Mouse (Mus musculus): ENCODE measurements around the gene Stx1a. TPM values are rescaled to one million over a fixed set of nuclear protein-coding genes. Genes with fewer than 3 reads are reported as not detected.

Gene Stx1a
- polyA plus RNA-seq, 1 experiment, result 0.84 TPM

DNA sequence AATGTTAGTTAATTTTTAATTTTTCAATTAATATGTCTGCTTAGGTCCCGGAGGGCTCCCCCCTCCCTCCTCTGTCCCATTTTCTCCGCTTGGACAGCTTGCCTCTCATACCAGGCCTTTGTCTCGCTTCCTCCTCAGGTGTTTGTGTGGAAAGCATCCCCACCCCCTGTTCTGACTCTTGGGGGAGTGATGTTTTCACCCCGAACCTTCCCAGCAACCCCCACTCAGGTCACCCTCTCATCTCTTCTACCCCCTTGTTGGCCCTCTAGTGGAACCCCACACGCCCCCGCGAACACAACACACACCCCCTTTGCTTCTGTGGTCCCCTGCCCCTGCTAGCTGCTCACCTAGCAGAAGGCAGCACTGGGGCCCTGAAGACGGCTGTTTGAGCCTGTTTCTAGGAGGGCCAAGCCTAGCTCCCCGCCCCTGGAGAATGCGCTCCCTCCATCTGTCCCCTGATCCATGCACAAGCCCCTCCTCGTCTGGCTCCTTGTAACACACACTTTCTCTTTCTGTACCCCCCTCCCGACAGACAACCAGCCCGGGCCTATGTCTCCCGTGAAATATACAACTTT, 53.7 kb downstream of the Stx1a start:
- Histone ChIP-seq H3K4me3 (ENCODE audit: insufficient read depth, low read length) (no peak overlapping the region), H3K4me1 (ENCODE audit: control insufficient read depth, insufficient read depth, low read length) (no peaks in the 10 kb centered on the region), H3K27ac (ENCODE audit: insufficient read depth, low read depth, low read length) (no peak overlapping the region)
- no peak for TF ChIP-seq POLR2A (IDR thresholded peaks at IDR 0.05; ENCODE audit: borderline replicate concordance, low read depth, low read length)
- no peak for TF ChIP-seq CTCF (IDR thresholded peaks at IDR 0.05; ENCODE audit: low read depth, low read length)

DNA sequence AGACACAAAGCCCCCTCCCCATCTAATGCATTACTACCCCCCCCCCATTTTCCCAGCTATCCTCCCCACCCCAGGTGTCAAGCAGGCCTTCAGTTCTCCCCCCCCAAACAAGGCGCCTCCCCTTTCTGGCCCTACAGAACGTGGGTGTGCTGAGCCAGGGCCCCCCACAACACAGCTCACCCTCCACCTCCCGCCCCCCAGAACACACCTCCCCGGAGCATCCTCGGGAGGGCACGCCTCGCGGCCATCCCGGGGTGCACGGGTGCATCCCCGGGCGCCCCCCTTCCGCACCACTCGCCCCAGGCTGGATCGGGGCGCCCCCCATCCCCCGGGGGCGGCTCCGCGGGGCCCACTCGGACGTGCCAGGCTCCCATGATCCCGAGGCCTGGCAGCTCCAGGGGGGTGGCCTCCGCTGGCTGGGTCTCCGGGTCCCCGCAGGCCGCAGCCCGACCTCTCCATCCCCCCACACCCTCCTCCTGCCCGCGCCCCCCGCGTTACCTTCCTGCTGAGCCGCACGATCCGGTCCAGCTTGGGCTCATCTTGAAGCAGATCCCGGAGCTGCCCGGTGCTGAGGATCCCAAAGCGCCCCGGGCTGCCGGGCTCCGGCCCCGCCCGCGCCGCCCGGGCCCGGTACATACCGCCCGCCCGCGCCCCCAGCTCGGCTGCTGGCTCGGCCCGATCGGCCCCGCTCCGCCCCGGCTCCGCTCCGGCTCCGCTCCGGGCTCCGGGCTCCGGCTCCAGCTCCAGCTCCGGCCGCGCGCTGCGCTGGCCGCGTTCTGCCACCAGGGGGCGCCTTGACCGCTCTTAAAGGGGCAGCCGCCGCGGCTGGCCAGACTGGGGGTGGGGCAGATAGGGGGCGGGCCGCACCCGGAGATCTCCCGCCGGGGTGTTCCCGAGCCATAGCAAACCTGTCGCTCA, 54.5 kb downstream of the Stx1a start, which contains the start of gene Vps37d:
Vps37d (minus strand) TSS at position 703 of the 918 bp plus-strand sequence.
- peak within 1 kb of the TSS; percentile 55 for H3K4me3 ChIP-seq (ENCODE audit: insufficient read depth, low read length)
- H3K4me1 ChIP-seq (ENCODE audit: control insufficient read depth, insufficient read depth, low read length), result no peaks in the 10 kb centered on the region
- TF ChIP-seq POLR2A (IDR thresholded peaks at IDR 0.05; ENCODE audit: borderline replicate concordance, low read depth, low read length), result no peak
- TF ChIP-seq CTCF (IDR thresholded peaks at IDR 0.05; ENCODE audit: low read depth, low read length), result peak; percentile 51
- H3K27ac ChIP-seq (ENCODE audit: insufficient read depth, low read depth, low read length), result no peak within 1 kb of the TSS

DNA sequence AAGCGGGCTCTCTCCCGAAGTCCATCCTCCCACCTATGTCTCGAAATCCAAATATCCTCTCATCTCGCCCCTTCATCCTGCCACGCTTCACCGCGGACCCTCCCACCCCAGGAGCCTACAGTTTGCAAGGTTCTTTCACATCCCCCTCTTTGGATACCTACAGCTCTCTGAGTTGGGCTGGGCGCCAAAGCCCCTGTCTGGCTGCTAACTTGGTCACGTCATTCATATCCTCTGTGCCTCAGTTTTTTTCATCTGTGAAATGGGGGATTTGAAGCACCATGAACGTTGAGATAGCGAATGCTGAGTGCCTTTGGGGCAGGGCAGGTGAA, 55.2 kb downstream of the Stx1a start:
- H3K4me3 ChIP-seq (ENCODE audit: insufficient read depth, low read length), result peak overlapping the region; percentile 52
- H3K27ac ChIP-seq (ENCODE audit: insufficient read depth, low read depth, low read length), result no peak overlapping the region
- TF ChIP-seq POLR2A (IDR thresholded peaks at IDR 0.05; ENCODE audit: borderline replicate concordance, low read depth, low read length) (no peak), CTCF (IDR thresholded peaks at IDR 0.05; ENCODE audit: low read depth, low read length) (no peak)
- no peaks in the 10 kb centered on the region for H3K4me1 ChIP-seq (ENCODE audit: control insufficient read depth, insufficient read depth, low read length)

DNA sequence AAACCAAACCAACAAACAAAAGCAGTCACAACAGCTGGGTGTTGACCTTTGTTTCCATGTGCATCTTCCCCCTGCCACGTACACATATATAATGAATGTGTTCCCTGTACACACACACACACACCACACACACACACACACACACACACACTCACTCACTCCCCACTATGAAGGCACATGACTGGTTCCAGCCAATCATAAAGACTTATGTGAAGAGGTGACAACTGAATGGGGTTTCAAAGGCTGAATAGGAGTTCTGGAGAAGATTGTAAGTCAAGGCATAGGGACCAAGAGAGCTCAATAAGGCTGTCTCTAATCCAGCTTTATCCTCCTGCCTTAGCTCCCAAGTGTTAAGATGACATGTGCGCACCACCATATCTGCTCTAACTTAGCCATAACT, 56.3 kb downstream of the Stx1a start:
- TF ChIP-seq CTCF (IDR thresholded peaks at IDR 0.05; ENCODE audit: low read depth, low read length) (no peak), POLR2A (IDR thresholded peaks at IDR 0.05; ENCODE audit: borderline replicate concordance, low read depth, low read length) (no peak)
- no peak overlapping the region for H3K4me3 ChIP-seq (ENCODE audit: insufficient read depth, low read length)
- no peak overlapping the region for H3K27ac ChIP-seq (ENCODE audit: insufficient read depth, low read depth, low read length)
- no peaks in the 10 kb centered on the region for H3K4me1 ChIP-seq (ENCODE audit: control insufficient read depth, insufficient read depth, low read length)

DNA sequence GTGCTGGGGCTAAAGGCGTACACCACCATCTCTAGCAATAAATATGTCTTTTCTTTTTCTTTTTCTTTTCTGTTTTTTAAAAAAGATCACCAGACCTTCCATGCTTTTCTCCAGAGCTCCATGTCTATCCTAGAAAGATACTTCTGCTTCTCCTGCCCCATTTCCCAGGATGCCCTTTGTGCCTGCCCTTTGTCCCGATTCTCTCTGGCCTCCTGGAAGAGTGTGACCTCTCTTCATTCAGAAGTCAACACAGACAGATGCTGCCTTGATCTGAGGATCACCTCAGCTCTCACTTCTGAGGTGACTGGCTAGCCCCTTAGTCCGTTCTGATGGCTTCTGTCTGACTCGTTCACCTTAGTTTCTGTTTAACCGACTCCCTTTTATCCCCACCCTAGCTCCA, 57.3 kb downstream of the Stx1a start:
- no peak overlapping the region for H3K4me3 ChIP-seq (ENCODE audit: insufficient read depth, low read length)
- TF ChIP-seq POLR2A (IDR thresholded peaks at IDR 0.05; ENCODE audit: borderline replicate concordance, low read depth, low read length), result no peak
- no peak for TF ChIP-seq CTCF (IDR thresholded peaks at IDR 0.05; ENCODE audit: low read depth, low read length)
- H3K4me1 ChIP-seq (ENCODE audit: control insufficient read depth, insufficient read depth, low read length), result peaks cover 3% of the 10 kb centered on the region

DNA sequence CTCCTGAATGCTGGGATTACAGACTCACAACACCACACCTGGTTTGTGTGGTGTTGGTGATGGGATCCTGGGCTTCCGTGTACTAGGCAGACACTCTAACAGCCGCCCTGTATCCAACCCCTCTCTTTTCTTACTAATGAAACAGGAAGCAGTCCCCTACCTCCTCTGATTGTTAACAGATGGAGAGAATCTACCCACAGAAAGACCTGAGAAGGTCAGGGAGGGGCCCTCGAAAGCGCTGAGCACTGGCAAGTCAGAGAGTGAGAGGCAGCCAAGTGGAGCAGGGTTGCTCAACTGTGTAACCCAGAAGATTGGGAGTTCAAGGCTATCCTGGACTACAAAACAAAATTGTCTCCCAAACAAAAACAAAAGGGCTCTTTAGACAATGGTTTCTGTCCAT, 63.6 kb downstream of the Stx1a start:
- Histone ChIP-seq H3K4me1 (ENCODE audit: control insufficient read depth, insufficient read depth, low read length) (peaks cover 5% of the 10 kb centered on the region), H3K4me3 (ENCODE audit: insufficient read depth, low read length) (no peak overlapping the region), H3K27ac (ENCODE audit: insufficient read depth, low read depth, low read length) (no peak overlapping the region)
- TF ChIP-seq CTCF (IDR thresholded peaks at IDR 0.05; ENCODE audit: low read depth, low read length) (no peak), POLR2A (IDR thresholded peaks at IDR 0.05; ENCODE audit: borderline replicate concordance, low read depth, low read length) (no peak)

More for the DNA sequence above, 57.3 kb downstream of the Stx1a start:
- H3K27ac ChIP-seq (ENCODE audit: insufficient read depth, low read depth, low read length), result no peak overlapping the region

DNA sequence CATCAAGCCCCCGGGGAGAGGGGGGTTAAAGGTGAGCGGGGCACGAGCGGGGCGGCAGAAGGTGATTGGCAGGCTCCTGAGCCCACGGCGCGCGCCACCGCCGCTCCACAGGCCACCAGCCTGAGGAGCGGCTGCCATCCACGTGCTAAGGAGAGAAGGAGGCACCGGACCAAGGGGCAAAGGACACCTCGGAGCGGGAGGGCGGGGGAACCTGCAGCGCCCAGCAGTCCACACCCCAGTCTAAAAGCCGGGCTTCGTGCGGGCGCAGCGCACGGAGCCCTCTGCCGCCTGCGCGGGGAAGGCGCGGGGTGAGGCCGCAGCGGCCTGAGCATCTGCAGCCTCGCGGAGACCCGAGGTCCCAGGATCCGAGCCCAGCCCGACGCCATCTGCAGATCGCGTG, 66.4 kb downstream of the Stx1a start, which contains the start of gene Mlxipl:
Mlxipl (plus strand) TSS at position 238 of the 400 bp plus-strand sequence.
- peaks cover 5% of the 10 kb centered on the region for H3K4me1 ChIP-seq (ENCODE audit: control insufficient read depth, insufficient read depth, low read length)
- H3K27ac ChIP-seq (ENCODE audit: insufficient read depth, low read depth, low read length), result no peak within 1 kb of the TSS
- H3K4me3 ChIP-seq (ENCODE audit: insufficient read depth, low read length), result no peak within 1 kb of the TSS
- TF ChIP-seq CTCF (IDR thresholded peaks at IDR 0.05; ENCODE audit: low read depth, low read length) (no peak), POLR2A (IDR thresholded peaks at IDR 0.05; ENCODE audit: borderline replicate concordance, low read depth, low read length) (no peak)

Other genes starting within 250 kb of the Stx1a start
- gene Tmem270, start 116.7 kb upstream of the Stx1a start, polyA plus RNA-seq (2012; ENCODE audit: insufficient read depth, insufficient read length, missing spikeins), result not detected in 2 replicates
- gene Cldn13, start 108.0 kb upstream of the Stx1a start, polyA plus RNA-seq (2012; ENCODE audit: insufficient read depth, insufficient read length, missing spikeins), result not detected in 2 replicates
- 7.0 and 8.4 TPM in 2 replicates for gene Mettl27, start 91.1 kb upstream of the Stx1a start, polyA plus RNA-seq (2012; ENCODE audit: insufficient read depth, insufficient read length, missing spikeins)
- not detected in 2 replicates for gene Cldn4, start 76.5 kb upstream of the Stx1a start, polyA plus RNA-seq (2012; ENCODE audit: insufficient read depth, insufficient read length, missing spikeins)
- gene Cldn3, start 37.3 kb upstream of the Stx1a start, polyA plus RNA-seq (2012; ENCODE audit: insufficient read depth, insufficient read length, missing spikeins), result not detected in 2 replicates
- gene Abhd11, start 14.3 kb upstream of the Stx1a start, polyA plus RNA-seq (2012; ENCODE audit: insufficient read depth, insufficient read length, missing spikeins), result 12.2 and 13.0 TPM in 2 replicates
- gene Dnajc30, start 40.7 kb downstream of the Stx1a start, polyA plus RNA-seq (2012; ENCODE audit: insufficient read depth, insufficient read length, missing spikeins), result 21.6 and 22.4 TPM in 2 replicates
- 45.0 and 57.1 TPM in 2 replicates for gene Bud23, start 41.5 kb downstream of the Stx1a start, polyA plus RNA-seq (2012; ENCODE audit: insufficient read depth, insufficient read length, missing spikeins)
- gene Vps37d, start 54.8 kb downstream of the Stx1a start, polyA plus RNA-seq (2012; ENCODE audit: insufficient read depth, insufficient read length, missing spikeins), result not detected in 2 replicates
- not detected in 2 replicates for gene Mlxipl, start 66.4 kb downstream of the Stx1a start, polyA plus RNA-seq (2012; ENCODE audit: insufficient read depth, insufficient read length, missing spikeins)
- gene Tbl2, start 126.2 kb downstream of the Stx1a start, polyA plus RNA-seq (2012; ENCODE audit: insufficient read depth, insufficient read length, missing spikeins), result 5.9 and 6.2 TPM in 2 replicates
- gene Bcl7b, start 144.8 kb downstream of the Stx1a start, polyA plus RNA-seq (2012; ENCODE audit: insufficient read depth, insufficient read length, missing spikeins), result 48.9 and 57.6 TPM in 2 replicates
- gene Baz1b, start 163.8 kb downstream of the Stx1a start, polyA plus RNA-seq (2012; ENCODE audit: insufficient read depth, insufficient read length, missing spikeins), result 57.5 and 58.9 TPM in 2 replicates
- not detected in 2 replicates for gene Fzd9, start 227.7 kb downstream of the Stx1a start, polyA plus RNA-seq (2012; ENCODE audit: insufficient read depth, insufficient read length, missing spikeins)